Mouse (Mus musculus) C2C12 (cell line): Measurements from ENCODE around the gene Abhd12b. TPM values are rescaled to one million over a fixed set of nuclear protein-coding genes. Genes with fewer than 3 reads are reported as not detected.

Experiments
- H3K27me3 ChIP-seq: one replicate; pipeline ENCODE4 v1.6.1; 2011; ENCODE audit not compliant: control insufficient read depth, insufficient read depth, insufficient read length
- H3K36me3 ChIP-seq: one replicate; pipeline ENCODE4 v1.6.1; 2011; ENCODE audit not compliant: control insufficient read depth, insufficient read depth
- H3K4me3 ChIP-seq: one replicate; pipeline ENCODE4 v1.5.1; 2011; ENCODE audit warnings: mild to moderate bottlenecking, control low read depth; ENCODE audit not compliant: poor library complexity, insufficient read depth, severe bottlenecking
- H3K79me2 ChIP-seq: one replicate; pipeline ENCODE4 v1.6.1; 2011; ENCODE audit not compliant: control insufficient read depth, insufficient read depth
- H3K79me3 ChIP-seq: one replicate; pipeline ENCODE4 v1.6.1; 2011; ENCODE audit warnings: low read depth, control low read depth
- H3ac ChIP-seq: one replicate; pipeline ENCODE3; 2011; ENCODE audit warnings: low read depth; ENCODE audit not compliant: control insufficient read depth, insufficient read length
- CEBPB ChIP-seq: IDR thresholded peaks from one replicate; pipeline ENCODE4 v1.6.1; 2011; ENCODE audit warnings: low read depth, mild to moderate bottlenecking, control low read depth, moderate library complexity
- CTCF ChIP-seq: IDR thresholded peaks from one replicate; pipeline ENCODE4 v1.5.1; 2011; ENCODE audit not compliant: control insufficient read depth, insufficient read depth, insufficient read length
- FOSL1 ChIP-seq: IDR thresholded peaks from one replicate; pipeline ENCODE4 v1.8.0; 2011; ENCODE audit warnings: mild to moderate bottlenecking, low read length; ENCODE audit not compliant: poor library complexity, insufficient read depth, severe bottlenecking
- MAX ChIP-seq: IDR thresholded peaks from one replicate; pipeline ENCODE4 v1.6.1; 2011; ENCODE audit warnings: mild to moderate bottlenecking, control low read depth
- MYOD1 ChIP-seq: IDR thresholded peaks from one replicate; pipeline ENCODE4 v1.6.1; 2011; ENCODE audit warnings: low read depth; ENCODE audit not compliant: control insufficient read depth, insufficient read length
- MYOG ChIP-seq: IDR thresholded peaks from one replicate; pipeline ENCODE4 v1.6.1; 2011; ENCODE audit not compliant: control insufficient read depth, insufficient read length; ENCODE audit errors: extremely low read depth
- USF1 ChIP-seq: IDR thresholded peaks from one replicate; pipeline ENCODE4 v1.6.1; 2011; ENCODE audit warnings: low read depth, mild to moderate bottlenecking, control low read depth, moderate library complexity
- long read RNA-seq, 2 experiments: library from polyadenylated mRNA; unstranded; transcript quantifications; one replicate each; pipeline ENCODE4 v2.0.0; 2019 to 2020
- polyA plus RNA-seq: library from polyadenylated mRNA; unstranded; fragments of >200 nt; fragmentation: generic; extraction: Trizol; gene quantifications from one replicate; pipeline ENCODE4 v1.2.1, GENCODE M21; 2012; ENCODE audit warnings: missing spikeins

Abhd12b gene
- not detected for polyA plus RNA-seq
- long read RNA-seq, experiment 1: 0 reads
- long read RNA-seq, experiment 2: 0 reads

- Histone ChIP-seq H3K27me3 (peaks cover 46% of the 10 kb centered on the region), H3K36me3 (no peaks in the 10 kb centered on the region), H3K79me2 (no peaks in the 10 kb centered on the region), H3K79me3 (no peaks in the 10 kb centered on the region), H3ac (no peak within 1 kb of the TSS), H3K4me3 (no peak within 1 kb of the TSS)
- no peak for TF ChIP-seq CTCF
- no peak for TF ChIP-seq MAX
- TF ChIP-seq USF1: no peak
- TF ChIP-seq MYOD1: no peak
- no peak for TF ChIP-seq CEBPB
- TF ChIP-seq FOSL1: no peak
- no peak for TF ChIP-seq MYOG
Measured at GRCm38 (mm10) chr12:70153842-70154241, at the start of gene Abhd12b. Gene Abhd12b, plus strand, starts transcription at chr12:70154142.

GRCm38 (mm10) chr12:70104199-70104598, 49.7 kb upstream of the Abhd12b start:
- H3ac ChIP-seq: no peak overlapping the region
- H3K36me3 ChIP-seq: peaks cover 10% of the 10 kb centered on the region
- no peaks in the 10 kb centered on the region for H3K27me3 ChIP-seq
- H3K79me3 ChIP-seq: peaks cover 21% of the 10 kb centered on the region
- peaks cover 68% of the 10 kb centered on the region for H3K79me2 ChIP-seq
- TF ChIP-seq MYOD1 (no peak), MYOG (no peak), CTCF (no peak), USF1 (no peak), FOSL1 (no peak), CEBPB (no peak), MAX (no peak)
- no peak overlapping the region for H3K4me3 ChIP-seq

GRCm38 (mm10) chr12:70104776-70105420, 49.0 kb upstream of the Abhd12b start:
- H3K36me3 ChIP-seq: peaks cover 10% of the 10 kb centered on the region

GRCm38 (mm10) chr12:70105885-70106284, 48.1 kb upstream of the Abhd12b start:
- Histone ChIP-seq H3ac (no peak overlapping the region), H3K4me3 (no peak overlapping the region), H3K79me3 (peaks cover 35% of the 10 kb centered on the region), H3K36me3 (peaks cover 8% of the 10 kb centered on the region), H3K27me3 (no peaks in the 10 kb centered on the region), H3K79me2 (peaks cover 84% of the 10 kb centered on the region)
- TF ChIP-seq CEBPB (no peak), MAX (no peak), CTCF (no peak), USF1 (no peak), MYOG (no peak)

More at GRCm38 (mm10) chr12:70104776-70105420, 49.0 kb upstream of the Abhd12b start:
- TF ChIP-seq CTCF (no peak), FOSL1 (no peak), CEBPB (no peak), USF1 (no peak), MYOD1 (no peak), MYOG (no peak), MAX (no peak)
- H3K79me3 ChIP-seq: peaks cover 26% of the 10 kb centered on the region
- H3ac ChIP-seq: no peak overlapping the region
- peaks cover 75% of the 10 kb centered on the region for H3K79me2 ChIP-seq
- H3K4me3 ChIP-seq: no peak overlapping the region
- no peaks in the 10 kb centered on the region for H3K27me3 ChIP-seq

- Histone ChIP-seq H3K27me3 (no peaks in the 10 kb centered on the region), H3ac (no peak overlapping the region), H3K79me2 (peaks cover 88% of the 10 kb centered on the region), H3K4me3 (no peak overlapping the region), H3K36me3 (peaks cover 1% of the 10 kb centered on the region), H3K79me3 (peaks cover 36% of the 10 kb centered on the region)
- TF ChIP-seq MAX (no peak), CTCF (no peak), MYOG (no peak), FOSL1 (no peak)
Measured at GRCm38 (mm10) chr12:70106508-70106907, 47.4 kb upstream of the Abhd12b start.

DNA sequence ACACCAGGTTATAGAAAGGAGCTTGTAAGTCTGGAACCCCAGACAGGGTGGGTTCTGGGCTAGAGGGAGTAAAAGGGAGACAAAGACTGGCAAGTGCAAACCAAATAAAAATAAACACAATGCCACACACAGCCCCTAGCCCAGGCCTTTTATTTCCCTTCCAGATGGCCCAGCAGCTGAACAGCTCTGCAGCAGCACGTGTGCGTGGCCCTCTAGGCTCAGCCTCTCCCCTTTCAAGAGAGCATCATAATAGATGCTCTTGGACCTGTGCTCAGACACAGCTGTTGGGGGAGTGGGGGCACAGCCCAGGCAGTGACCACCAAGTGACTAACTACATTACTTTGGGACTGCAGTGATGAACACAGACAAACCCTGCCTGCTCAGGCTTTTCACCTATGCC, 45.8 kb upstream of the Abhd12b start:
- H3K79me2 ChIP-seq: peaks cover 80% of the 10 kb centered on the region
- TF ChIP-seq MAX: no peak
- no peak overlapping the region for H3ac ChIP-seq
- H3K79me3 ChIP-seq: peaks cover 36% of the 10 kb centered on the region
- H3K27me3 ChIP-seq: no peaks in the 10 kb centered on the region
- H3K4me3 ChIP-seq: no peak overlapping the region
- no peaks in the 10 kb centered on the region for H3K36me3 ChIP-seq
